Mouse (Mus musculus): ENCODE results near the gene Apol7a.
"Not testable (repeated sequence)": the region's sequence is repeated elsewhere in the genome, so short reads cannot be mapped to it uniquely, and the experiment has no call there.

Apol7a gene

DNA sequence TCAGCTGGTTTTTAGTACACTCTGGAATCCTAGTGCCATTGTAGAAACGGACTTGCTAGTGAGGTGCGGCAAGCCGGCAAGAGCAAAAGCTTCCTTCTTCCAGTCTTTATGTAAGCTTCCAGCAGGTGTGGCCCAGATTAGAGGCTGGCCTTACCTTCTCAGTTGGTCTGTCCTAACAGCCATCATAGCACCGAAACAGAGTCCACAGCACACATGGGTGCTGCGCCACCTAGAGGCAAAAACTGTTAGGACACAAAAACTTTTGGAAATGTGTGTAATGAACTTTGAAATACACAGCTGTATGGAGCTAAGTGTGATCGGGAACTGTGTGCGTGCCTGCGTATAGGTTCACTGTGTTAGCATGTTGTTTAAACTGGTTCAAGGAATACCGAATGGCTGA, at the start of gene Apol7a:
Gene Apol7a, minus strand, starts transcription at position 84 of the 400 bp plus-strand sequence.
- not testable (repeated sequence) for DNase-seq

DNA sequence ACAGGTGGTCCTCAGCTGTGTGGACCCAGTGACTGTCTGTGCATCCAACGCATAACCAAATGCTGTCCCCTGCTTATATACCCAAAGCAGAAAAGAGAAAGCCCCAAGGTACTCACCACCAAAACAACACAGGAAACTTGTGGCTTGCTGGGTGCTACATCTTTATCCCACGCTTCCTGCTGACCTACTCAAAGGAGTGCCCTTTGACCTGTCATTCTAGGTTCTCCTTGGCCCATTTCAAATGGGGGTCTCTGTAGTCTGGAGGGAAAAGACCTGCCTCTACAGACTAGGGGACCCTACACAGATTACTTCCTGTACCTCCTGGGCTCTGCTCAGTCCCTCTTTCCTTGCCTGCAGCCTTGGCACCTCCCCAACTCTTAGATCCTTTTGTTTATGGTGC, 48.5 kb upstream of the Apol7a start, which contains the start of gene Apol7b:
Gene Apol7b, minus strand, starts transcription at position 101 of the 400 bp plus-strand sequence.
- DNase-seq = not testable (repeated sequence)

DNA sequence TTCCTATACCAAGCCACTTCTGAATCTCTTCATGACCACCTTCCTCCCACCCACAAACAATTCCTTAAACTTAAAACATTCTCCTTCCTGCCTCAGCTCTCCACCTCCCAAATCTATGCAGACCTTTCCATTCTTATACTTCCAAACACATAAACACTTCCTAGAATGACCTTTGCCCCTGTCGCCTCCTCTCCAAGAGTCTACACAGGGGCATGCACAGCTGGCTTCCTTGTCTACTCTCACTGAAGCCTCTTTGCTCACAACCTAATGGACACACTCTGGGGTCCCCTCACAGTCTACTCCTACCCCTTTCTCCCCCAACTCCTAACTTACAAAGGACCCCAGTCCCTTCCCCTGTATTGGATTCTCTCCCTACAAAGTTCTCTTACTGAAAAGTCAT, 46.8 kb upstream of the Apol7a start:
- DNase-seq = not testable (repeated sequence)

DNA sequence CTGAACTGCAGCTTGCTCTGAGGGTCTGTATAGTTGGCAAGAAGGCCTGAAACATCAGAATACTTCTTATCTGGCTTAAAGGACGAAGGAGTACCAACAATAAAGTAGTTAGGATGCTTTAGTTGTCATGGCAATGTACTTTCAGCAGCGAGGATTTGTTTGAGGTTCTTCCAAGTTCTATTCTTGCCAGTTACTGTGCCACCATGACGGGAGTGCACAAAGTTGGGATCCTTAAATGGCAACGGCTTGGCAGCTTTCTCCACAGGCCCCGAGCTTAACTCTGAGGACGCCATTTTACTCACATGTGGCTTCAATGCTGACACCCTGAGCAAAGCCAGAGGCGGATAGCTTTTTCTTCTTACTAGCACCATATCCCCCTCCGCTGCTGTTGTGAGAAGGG, 45.8 kb upstream of the Apol7a start:
- not testable (repeated sequence) for DNase-seq

DNA sequence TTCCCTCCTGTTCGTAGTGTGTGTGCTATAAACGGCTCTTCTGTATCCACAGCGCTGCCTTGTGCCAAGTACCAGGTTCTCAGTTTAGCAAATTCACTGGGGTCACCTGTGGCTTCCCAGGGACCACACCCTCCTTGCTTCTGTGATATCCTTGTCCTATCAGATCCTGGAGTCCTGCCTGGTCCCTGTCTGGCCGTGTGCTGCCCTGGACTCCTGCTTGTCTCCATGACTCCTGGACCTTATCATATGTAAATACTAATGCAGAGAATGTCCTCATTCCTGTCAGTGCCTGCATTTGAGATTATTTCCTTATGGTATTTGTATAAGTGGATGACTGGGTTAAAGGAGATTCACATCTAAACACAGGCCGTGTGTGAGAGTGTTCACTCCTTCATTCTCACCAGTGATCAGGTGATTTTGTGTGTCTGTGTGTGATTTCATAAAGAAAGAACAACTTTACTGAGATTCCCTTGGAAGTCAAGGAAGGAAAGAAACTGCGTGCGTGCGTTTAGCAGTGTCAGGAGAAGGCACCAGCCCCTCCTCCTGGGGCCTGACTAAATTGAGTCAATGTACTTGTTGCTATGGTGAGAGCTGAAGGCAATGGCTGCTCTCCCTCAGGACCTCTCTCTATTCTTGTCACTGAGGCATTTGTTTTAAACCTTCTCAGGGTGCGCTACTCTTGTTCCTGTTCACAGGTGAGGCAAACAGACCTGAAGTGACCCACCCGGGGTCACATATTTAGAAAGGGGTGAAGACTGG, 30.0 kb upstream of the Apol7a start:
- DNase-seq = not testable (repeated sequence)

DNA sequence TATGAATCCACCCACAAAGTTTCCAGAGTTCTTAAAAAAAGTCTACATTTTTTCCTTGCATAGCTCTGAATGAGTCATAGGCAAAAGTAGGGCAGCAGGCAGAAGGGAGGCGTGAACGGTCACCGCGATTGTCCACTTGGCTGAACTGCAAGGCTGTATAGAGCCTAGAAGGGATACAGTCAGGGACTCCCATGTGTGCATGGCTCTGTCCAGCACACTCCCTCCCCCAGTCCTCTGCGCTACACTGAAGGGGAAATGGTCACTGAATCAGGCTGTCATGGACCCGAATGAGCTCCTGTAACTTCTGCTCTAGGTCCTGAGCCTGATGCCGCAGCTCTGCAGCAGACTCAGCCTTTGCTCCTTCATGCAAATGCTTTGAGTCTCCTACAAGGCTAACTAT, 24.0 kb upstream of the Apol7a start:
- DNase-seq = not testable (repeated sequence)

DNA sequence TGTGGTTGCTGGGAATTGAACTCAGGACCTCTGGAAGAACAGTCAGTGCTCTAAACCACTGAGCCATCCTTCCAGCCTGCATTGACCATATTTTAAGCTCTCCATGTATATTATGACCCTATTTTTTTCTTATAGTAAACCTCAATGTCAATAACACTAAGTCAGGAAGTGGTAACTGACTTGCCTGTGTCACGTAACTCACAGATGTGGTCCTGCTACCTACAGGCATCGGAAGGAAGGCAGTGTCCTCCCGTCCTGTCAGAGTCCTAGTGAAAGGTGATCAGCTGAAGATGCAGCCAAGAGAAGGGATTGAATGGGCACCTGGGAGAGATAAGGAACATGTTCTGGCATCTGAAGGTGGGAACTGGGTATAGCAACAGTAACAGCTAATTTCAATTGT, 20.7 kb upstream of the Apol7a start:
- DNase-seq = not testable (repeated sequence)

DNA sequence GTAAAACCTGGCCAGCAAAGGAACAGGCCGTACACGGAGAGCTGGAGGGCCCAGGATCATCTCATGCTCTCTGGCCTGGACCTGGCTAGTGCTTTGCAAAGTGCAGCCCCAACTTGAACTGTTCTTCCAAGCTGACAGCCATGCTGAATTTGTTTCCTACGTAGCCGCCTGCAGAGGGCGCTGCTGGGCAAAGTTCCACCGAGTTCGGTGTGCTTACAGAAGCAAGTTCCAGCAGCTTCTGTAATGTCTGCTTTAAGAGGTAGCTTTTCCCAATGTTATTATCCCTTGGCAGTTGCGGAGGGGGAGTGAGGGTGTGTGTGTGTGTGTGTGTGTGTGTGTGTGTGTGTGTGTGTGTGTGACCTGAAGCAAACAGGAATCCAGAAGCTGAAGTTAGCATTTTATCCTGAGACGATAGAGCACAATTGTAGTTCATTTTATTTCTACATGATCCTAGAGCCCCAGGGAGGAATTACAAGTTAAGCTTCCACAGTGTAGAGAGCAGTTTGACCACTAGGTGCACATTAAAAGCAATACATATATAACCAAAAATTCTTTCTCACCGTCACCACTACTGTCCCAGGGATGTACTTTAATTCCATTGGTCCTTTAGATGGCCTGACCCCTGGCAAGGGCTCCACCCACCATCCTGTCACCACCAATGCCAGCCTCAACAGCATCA, 17.9 kb upstream of the Apol7a start:
- DNase-seq = not testable (repeated sequence)

DNA sequence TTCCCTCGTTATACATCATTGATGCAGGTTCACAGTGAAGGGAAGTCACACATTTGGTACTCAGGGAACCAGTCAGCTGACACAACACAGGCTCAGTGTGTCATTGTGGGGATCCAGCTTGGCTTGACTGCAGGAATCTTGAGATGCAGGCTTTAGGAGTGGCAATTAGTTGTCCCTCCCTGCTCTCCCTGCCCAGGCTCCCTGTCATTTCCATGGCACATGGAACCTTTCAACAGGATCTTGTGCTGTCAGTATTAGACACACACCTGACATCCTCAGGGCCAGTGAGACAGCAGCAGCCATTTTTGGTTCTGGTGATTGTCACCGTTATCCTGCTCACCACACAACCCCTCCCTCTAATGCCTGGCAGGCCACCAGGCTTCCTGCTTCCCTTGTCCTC, 16.7 kb upstream of the Apol7a start:
- DNase-seq = not testable (repeated sequence)

DNA sequence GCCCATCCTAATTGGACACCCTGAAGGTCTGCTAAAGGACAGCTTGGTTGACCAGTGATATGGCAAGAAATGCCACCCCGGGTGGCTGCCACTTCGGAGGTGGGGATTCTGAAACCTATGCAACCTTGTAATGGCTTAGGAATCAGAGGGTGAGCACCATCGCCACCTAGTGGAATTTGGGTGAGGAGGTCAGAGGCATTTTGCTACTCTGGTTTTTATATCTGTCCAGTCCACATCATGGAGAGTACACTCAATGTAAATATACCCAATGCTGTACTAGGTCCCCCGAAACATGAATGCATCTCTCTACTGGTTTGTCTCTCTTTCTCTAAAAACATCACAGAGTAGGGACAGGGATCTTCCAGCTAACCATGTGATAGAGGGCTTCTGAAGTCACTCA, 13.8 kb upstream of the Apol7a start:
- DNase-seq = peak; percentile 20

DNA sequence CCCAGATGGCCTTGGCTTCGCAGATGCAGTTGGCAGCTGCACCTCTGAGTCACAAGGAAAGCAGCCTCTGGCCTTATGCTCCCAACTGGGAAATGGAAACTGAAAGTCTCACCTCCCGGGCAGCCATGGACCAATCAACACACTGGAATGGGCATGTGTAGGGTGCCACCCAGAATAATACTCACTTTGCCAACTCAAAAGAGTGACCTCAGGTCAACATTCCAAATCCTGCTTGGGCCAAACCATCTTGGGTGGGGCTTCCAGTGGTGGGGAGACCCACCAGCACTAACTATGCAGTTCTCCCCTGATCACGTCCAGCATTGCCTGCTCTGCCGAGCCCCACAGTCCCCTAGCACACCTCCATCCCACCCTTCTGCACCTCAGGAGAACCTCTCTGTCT, 12.1 kb upstream of the Apol7a start, which contains the start of gene Apol9a:
Gene Apol9a, minus strand, starts transcription at position 101 of the 400 bp plus-strand sequence.
- not testable (repeated sequence) for DNase-seq

DNA sequence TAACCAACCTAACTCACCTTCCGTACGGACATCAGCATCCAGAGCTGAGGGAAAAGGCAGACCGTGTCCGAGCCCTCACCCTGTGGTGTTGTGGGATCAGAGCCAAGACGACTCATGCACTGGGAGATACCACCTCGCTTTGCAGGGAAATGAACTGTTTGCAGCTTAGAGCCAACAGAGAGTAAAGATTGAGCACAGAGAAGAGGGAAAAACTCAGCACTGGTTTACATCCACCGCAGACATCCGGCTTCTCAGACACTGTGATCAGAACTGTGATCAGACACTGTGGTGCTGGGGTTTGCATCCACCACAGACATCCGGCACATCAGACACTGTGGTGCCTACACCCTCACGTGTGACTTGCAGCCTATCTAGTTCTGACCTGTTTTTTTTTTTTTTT, 7.5 kb upstream of the Apol7a start:
- not testable (repeated sequence) for DNase-seq

DNA sequence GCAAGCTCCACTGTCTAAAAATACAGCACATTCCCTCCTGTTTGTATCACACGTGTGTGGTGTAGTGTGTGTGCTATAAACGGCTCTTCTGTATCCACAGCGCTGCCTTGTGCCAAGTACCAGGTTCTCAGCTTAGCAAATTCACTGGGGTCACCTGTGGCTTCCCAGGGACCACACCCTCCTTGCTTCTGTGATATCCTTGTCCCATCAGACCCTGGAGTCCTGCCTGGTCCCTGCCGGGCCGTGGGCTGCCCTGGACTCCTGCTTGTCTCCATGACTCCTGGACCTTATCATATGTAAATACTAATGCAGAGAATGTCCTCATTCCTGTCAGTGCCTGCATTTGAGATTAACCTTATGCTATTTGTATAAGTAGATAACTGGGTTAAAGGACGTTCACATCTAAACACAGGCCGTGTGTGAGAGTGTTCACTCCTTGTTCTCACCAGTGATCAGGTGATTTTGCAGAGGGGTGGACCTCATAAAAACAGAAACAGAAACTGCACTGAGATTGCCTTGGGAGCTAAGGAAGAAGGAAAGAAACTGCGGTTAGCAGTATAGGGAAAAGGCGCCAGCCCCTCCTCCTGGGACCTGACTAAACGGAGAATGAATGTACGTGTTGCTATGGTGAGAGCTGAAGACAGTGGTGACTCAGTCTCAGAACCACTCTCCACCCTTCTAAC, 1.3 kb downstream of the Apol7a start:
- DNase-seq = not testable (repeated sequence)

DNA sequence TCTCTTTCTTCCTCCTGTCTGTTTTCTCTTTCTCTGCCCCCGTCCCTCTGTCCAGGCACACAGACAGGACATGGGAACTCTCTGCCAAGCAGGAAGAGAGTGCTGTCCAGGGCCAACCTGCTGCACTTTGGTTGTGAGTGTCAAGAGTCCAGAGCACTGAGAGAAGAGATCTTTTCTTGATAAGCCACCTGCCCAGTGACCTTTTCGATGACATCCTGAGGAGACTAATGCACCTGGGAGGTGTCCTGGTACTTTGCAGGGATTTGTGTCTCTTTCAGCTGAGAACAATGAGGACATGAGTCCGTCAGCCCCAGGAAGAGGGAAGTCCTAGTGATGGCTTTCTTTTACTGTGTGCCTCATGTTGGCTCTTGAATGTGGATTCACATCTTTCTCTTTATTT, 5.1 kb downstream of the Apol7a start:
- not testable (repeated sequence) for DNase-seq

DNA sequence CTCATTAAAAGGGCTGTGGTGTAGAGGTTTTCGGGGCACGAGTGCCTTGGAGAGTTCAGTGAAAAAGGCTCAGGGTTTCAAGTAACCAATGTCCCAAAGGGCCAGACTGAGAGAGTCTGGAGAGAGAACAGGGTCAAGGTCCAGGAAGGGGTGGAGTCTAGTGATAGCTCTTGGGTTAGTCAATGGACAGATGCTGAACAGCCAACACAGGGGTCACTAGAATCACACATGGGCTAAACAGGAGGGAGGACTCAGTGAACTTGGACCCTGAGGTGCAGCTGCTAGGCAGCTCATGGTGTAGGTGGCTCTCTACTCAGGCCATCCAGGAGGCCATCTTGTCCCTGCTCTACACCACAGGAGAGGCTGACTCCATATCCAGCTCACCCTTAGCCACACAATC, 11.4 kb downstream of the Apol7a start:
- no peak for DNase-seq

DNA sequence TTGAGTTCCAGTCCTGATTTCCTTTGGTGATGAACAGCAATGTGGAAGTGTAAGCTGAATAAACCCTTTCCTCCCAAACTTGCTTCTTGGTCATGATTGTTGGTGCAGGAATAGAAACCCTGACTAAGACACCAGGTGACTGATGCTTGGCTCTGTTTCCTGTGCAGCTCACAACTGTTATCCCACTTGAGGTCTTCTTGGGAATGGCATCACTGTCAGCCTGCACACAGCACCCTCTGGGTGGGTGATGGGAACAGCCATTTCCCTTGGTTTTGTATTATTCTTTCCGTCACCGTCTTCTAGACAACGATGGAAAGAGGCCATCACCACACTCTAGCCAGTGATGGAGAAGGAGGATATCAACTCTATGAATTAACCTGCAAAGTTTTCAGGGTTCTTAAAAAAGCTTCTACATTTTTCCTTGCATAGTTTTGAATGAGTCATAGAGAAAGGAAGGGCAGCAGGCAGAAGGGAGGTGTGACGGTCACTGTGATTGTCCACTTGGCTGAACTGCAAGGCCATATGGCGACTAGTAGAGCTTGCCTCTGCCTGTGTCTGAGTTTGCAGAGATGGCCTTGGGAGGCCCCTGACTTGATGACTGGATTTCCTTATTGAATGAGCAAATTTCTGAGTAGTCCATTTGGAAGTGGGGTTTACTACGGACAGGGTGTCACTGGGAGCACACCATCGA, 14.4 kb downstream of the Apol7a start:
- DNase-seq = peak; percentile 59

DNA sequence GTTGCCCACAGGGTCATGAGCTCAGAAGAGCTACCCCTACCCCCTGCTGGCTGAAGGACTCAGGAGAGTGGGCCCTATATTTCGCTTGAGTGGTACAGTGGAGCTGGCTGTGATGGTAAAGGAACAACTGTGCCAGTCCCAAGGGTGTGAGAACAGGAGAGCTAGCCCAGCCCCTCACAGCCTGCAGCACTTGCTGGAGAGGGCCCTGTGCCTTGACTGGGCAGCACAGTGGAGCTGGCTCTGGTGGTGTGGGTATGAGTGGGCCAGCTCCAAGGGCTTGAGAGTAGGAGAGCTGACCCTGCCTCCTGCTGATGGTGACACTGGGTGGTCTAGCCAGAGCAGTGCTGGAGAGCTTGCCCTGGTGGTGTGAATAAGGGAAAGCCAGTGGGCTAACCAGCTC, 16.0 kb downstream of the Apol7a start:
- no peak for DNase-seq

DNA sequence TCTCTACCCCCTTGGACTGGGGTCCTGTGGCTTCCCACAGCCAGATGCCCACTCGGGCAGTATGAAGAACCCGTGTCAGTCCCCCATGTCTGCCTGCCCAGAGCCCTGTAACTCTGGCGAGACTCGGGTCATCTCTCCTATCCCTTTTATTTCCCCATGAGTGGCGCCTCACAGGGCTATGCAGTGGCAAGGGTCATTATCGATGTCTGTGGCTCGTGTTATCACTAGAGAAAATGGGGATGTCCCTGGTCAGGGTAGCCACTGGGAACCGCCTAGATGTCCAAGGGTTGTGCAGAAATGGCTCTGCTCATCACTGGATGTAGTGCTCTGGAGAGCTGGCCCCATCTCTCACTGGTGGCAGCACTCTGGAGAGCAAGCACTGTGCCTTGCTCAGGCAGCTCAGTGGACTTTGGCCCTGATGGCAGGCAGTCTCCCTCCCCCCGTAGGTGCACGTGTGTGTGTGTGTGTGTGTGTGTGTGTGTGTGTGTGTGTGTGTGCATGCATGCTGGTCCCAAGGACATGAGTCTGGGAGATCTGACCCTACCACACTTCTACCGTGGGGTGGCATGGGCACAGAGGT, 16.5 kb downstream of the Apol7a start:
- DNase-seq = no peak

DNA sequence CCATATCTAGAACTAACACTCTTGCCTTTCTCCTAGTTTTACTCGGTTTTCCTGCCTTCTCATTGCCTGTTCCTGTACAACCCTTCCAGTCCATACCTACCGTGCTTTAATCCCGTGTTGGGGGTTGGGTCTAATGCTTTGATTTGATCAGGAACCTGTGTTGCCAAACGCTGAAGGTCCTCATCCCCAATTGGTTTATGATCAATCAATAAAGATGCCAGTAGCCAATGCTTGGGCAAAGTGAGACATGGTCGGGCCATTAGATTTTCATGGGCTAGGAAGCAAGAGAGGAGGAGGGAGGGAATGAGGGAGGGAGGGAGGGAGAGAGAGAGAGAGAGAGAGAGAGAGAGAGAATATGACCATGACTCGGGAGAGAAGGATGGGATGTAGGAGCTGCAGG, 17.4 kb downstream of the Apol7a start:
- DNase-seq = no peak

DNA sequence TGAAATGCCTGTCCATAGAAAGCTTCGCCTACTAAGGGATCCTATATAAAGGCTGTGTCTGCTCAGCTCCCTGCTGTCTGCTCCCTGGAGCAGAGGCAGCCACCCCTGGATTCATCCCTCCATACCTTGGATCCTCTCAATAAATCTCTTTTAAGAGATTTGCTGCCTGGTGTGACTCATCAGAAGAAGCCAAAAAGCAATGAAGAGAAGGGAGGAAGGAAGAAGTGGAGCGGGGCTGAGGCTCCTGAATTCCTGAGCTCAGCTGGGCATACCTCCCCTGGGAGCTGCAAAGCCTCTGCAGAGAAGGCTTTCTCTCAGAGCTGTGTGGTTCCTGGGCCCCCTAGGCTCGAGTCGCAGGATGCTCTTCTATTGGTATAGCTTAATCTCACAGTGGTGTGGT, 19.0 kb downstream of the Apol7a start:
- DNase-seq = no peak

DNA sequence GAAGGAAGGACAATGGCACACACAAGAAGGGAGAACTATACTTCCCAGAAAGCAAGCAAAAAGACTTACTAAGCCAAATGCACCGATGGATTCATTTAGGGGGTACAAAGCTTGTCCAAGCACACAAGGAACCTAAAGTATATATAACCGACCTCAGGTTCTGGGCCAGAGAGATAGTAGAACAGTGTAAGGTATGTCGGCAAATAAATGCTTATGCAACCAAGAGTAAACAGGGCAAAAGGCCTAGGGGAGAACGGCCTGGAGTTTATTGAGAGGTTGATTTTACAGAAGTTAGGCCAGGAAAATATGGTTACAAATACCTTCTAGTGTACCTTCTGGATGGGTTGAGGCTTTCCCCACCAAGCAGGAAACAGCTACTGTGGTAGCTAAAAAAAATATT, 21.5 kb downstream of the Apol7a start:
- no peak for DNase-seq

DNA sequence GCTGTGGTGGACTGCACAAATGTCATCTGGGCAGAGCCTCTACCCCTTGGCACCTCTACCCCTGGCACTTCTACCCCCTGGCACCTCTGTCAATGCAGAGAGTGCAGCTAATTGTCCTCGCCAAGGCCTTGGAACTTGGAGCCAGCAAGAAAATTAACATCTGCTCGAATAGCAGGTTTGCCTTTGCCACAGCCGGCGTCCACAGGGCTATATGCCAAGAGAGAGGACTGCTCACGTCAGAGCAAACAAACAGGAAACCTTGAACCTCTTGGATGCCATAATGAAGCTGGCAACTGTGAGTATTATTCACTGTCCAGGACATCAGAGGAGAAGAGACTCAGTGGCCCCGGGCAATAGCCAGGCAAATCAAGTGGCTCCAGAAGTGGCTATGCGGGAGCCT, 22.0 kb downstream of the Apol7a start:
- DNase-seq = no peak

DNA sequence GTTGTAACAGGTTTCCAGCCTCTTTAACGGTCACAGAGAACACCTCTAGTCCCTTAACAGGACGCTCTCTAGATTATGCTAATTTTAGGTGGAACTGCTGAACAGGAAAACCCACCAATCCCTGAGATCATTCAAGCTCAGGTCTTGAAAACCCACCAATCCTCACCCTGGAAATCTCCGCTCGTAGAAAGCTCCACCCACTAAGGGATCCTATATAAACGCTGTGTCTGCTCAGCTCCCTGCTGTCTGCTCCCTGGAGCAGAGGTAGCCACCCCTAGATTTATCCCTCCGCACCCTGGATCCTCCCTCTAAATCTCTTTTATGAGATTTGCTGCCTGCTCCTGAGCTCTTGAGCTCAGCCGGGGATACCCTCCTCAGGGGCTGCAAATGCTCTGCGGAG, 28.3 kb downstream of the Apol7a start:
- no peak for DNase-seq
